In the genomic region with DNA sequence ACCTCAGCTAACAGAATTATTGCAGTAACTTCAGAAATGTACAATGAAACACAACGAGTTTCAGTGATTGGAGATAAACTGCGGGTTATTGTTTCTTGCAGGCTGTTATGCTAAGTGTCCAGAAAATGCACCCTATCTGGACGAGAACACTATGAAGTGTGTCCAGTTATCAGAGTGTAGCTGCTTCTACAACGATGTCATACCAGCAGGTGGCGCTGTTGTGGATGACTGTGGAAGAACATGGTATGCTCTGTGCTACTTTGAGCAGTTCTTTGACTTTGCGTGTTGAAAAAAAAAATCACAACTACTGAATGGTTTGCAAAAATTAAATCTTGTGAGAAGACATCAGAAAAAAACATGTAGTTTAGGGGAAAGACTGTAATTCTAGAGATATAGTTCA, we compare ENCODE assay signal across 8 mouse cellular contexts.
A peak's percentile ranks its signal among the peaks of the same experiment; 100 is the strongest.
DNase-seq lines count a peak whose midpoint lies in the region; ATAC-seq and TF ChIP-seq lines count a peak whose summit lies in the region.

No protein-coding gene starts in this region.

- no peaks in the 10 kb centered on the region for H3K36me3 ChIP-seq in forebrain, embryonic 14.5 days (ENCODE audit: control insufficient read depth, insufficient read depth, low read length)
- H3K36me3 ChIP-seq in forebrain, embryonic 10.5 days (replicated peaks), result no peaks in the 10 kb centered on the region
- H3K36me3 ChIP-seq in liver, embryonic 11.5 days (ENCODE audit: control insufficient read depth, insufficient read depth, low read length), result no peaks in the 10 kb centered on the region
- H3K36me3 ChIP-seq in ES-E14 (ENCODE audit: control insufficient read depth, insufficient read depth, low read length, poor library complexity, severe bottlenecking), result no peaks in the 10 kb centered on the region

- no peak overlapping the region for H3K4me3 ChIP-seq in forebrain, embryonic 14.5 days (ENCODE audit: low read depth, low read length)
- no peak overlapping the region for H3K4me3 ChIP-seq in forebrain, embryonic 10.5 days
- H3K4me3 ChIP-seq in liver, embryonic 11.5 days (ENCODE audit: low read depth, low read length), result no peak overlapping the region
- no peak overlapping the region for H3K4me3 ChIP-seq in ES-E14 (ENCODE audit: insufficient read depth in 1 of 2, low read depth in 1 of 2, low read length in 2 of 2, poor library complexity in 1 of 2, severe bottlenecking in 1 of 2)

- in situ Hi-C loops in ES-E14 (cut with MboI; ENCODE audit: low sequenced_read_pairs in 2 of 2, unreplicated experiment in 2 of 2), result no loop called here

- H3K4me2 ChIP-seq in forebrain, embryonic 14.5 days (ENCODE audit: low read length), result no peak overlapping the region
- H3K4me2 ChIP-seq in liver, embryonic 11.5 days, result no peak overlapping the region

- no peaks in the 10 kb centered on the region for H3K27me3 ChIP-seq in forebrain, embryonic 14.5 days (replicated peaks; ENCODE audit: control insufficient read depth, insufficient read depth, low read length)
- H3K27me3 ChIP-seq in forebrain, embryonic 10.5 days (ENCODE audit: poor library complexity, severe bottlenecking), result no peaks in the 10 kb centered on the region
- no peaks in the 10 kb centered on the region for H3K27me3 ChIP-seq in liver, embryonic 11.5 days (replicated peaks; ENCODE audit: control insufficient read depth, insufficient read depth, low read length)

- H3K4me1 ChIP-seq in forebrain, embryonic 14.5 days (ENCODE audit: control insufficient read depth, insufficient read depth, low read length), result no peaks in the 10 kb centered on the region
- H3K4me1 ChIP-seq in forebrain, embryonic 10.5 days, result no peaks in the 10 kb centered on the region
- no peaks in the 10 kb centered on the region for H3K4me1 ChIP-seq in liver, embryonic 11.5 days (replicated peaks; ENCODE audit: control insufficient read depth, insufficient read depth, low read length)
- no peaks in the 10 kb centered on the region; a peak in 1 of 4 replicates for H3K4me1 ChIP-seq in ES-E14 (ENCODE audit: control insufficient read depth in 2 of 2, insufficient read depth in 2 of 2, low read length in 2 of 2, poor library complexity in 1 of 2)

- H3K9me3 ChIP-seq in forebrain, embryonic 14.5 days (replicated peaks; ENCODE audit: control insufficient read depth, low read length), result no peaks in the 10 kb centered on the region
- H3K9me3 ChIP-seq in forebrain, embryonic 10.5 days, result no peaks in the 10 kb centered on the region
- peaks cover 4% of the 10 kb centered on the region; the same call in 1 of the 2 replicates for H3K9me3 ChIP-seq in liver, embryonic 11.5 days (ENCODE audit: control insufficient read depth, low read length)
- no peaks in the 10 kb centered on the region for H3K9me3 ChIP-seq in ES-E14 (ENCODE audit: control insufficient read depth, insufficient read depth, low read depth, low read length)

- intact Hi-C loops in heart, postnatal 25 days (cut with DNase I), result no loop called here

- H3K27ac ChIP-seq in forebrain, embryonic 14.5 days (ENCODE audit: low read depth, low read length), result no peak overlapping the region
- H3K27ac ChIP-seq in forebrain, embryonic 10.5 days, result no peak overlapping the region
- no peak overlapping the region for H3K27ac ChIP-seq in liver, embryonic 11.5 days (ENCODE audit: low read depth, low read length)
- no peak overlapping the region for H3K27ac ChIP-seq in ES-E14 (ENCODE audit: insufficient read depth, low read depth, low read length, poor library complexity, severe bottlenecking)

- 70% methylated on average over 6 of the region's 6 CpGs for WGBS in forebrain, embryonic 14.5 days
- 65% methylated on average over 6 of the region's 6 CpGs for WGBS in forebrain, embryonic 10.5 days
- WGBS in liver, embryonic 11.5 days, result 54% methylated on average over 6 of the region's 6 CpGs

- peak; percentile 14 for DNase-seq in forebrain, embryonic 14.5 days (ENCODE audit: low spot score)
- no peak for DNase-seq in forebrain, embryonic 10.5 days (ENCODE audit: extremely low spot score, low spot score)
- DNase-seq in liver (peak; percentile 10), ES-E14 (ENCODE audit: low read depth, low spot score) (peak; percentile 56)
- DNase-seq in liver, embryonic 11.5 days (ENCODE audit: low spot score), result no peak
- DNase-seq in kidney, postnatal 14 days, result peak; percentile 3
- no peak for DNase-seq in heart, postnatal 25 days (ENCODE audit: low spot score)

- no peak overlapping the region for H3K9ac ChIP-seq in forebrain, embryonic 14.5 days (ENCODE audit: low read length)
- no peak overlapping the region for H3K9ac ChIP-seq in liver, embryonic 11.5 days (ENCODE audit: low read depth, low read length)
- H3K9ac ChIP-seq in ES-E14 (ENCODE audit: insufficient read depth, low read depth, low read length, poor library complexity, severe bottlenecking), result no peak overlapping the region

- ATAC-seq in forebrain, embryonic 14.5 days, result no peak
- no peak for ATAC-seq in liver, embryonic 11.5 days (replicated peaks; ENCODE audit: low FRiP score)
- ATAC-seq in megakaryocyte progenitor cell, adult 5-6 weeks (replicated peaks; ENCODE audit: poor library complexity), result no peak

TF ChIP-seq in ES-E14, 5 proteins besides CTCF, POLR2A, EP300 and RAD21:
- no peak for TF ChIP-seq ZNF384 (IDR thresholded peaks at IDR 0.05; ENCODE audit: low read depth, low read length)
- no peak for TF ChIP-seq MAFK (IDR thresholded peaks at IDR 0.05; ENCODE audit: insufficient read depth, low read depth, low read length)
- no peak for TF ChIP-seq ZC3H11A (IDR thresholded peaks at IDR 0.05; ENCODE audit: borderline replicate concordance, low read depth, low read length)
- TF ChIP-seq CHD2 (IDR thresholded peaks at IDR 0.05; ENCODE audit: low read depth, low read length), result no peak
- no peak for TF ChIP-seq HCFC1 (IDR thresholded peaks at IDR 0.05; ENCODE audit: borderline replicate concordance, insufficient read depth, low read length)

Comparison
In these comparisons a context has a peak if more than half of its experiments do, and no peak if none do; other contexts are left out.
1. DNase-seq: peak in forebrain, embryonic 14.5 days (single experiment), liver (single experiment), ES-E14 (single experiment) and kidney, postnatal 14 days (single experiment); none in forebrain, embryonic 10.5 days (single experiment), liver, embryonic 11.5 days (single experiment) and heart, postnatal 25 days (single experiment).